ENCODE assay signal across 21 mouse cellular contexts in genomic region chr2:164813557-164813956, GRCm38 (mm10). TPM values are rescaled to one million over a fixed set of nuclear protein-coding genes. Genes with fewer than 3 reads are reported as not detected.
"Had no signal": no experiment of that assay in that cellular context is flagged by ENCODE, and none has a peak within 500 bp of the region (broad histone marks: within the 10 kb centered on the region; RNA-seq: fewer than 3 reads in every experiment).

No protein-coding gene starts in this region.

- H3K4me1 ChIP-seq: midbrain, embryonic 12.5 days; midbrain, embryonic 15.5 days; neural tube, embryonic 12.5 days had no signal

- H3K27ac ChIP-seq: liver, embryonic 14.5 days; lung, embryonic 15.5 days; macrophage; midbrain, embryonic 12.5 days; midbrain, embryonic 15.5 days; neural tube, embryonic 12.5 days; stomach, embryonic 15.5 days; stomach, postnatal 0 days had no signal

- H3K4me3 ChIP-seq: lung, embryonic 15.5 days; megakaryocyte, embryonic 14.5 days; midbrain, embryonic 12.5 days; midbrain, embryonic 15.5 days; neural tube, embryonic 12.5 days; stomach, embryonic 15.5 days had no signal

- H3K36me3 ChIP-seq: lung, embryonic 15.5 days had no signal

- H3K27me3 ChIP-seq: lung, embryonic 15.5 days; megakaryocyte, embryonic 14.5 days; midbrain, embryonic 12.5 days; midbrain, embryonic 15.5 days; neural tube, embryonic 12.5 days; stomach, embryonic 15.5 days had no signal

- ATAC-seq: lung, postnatal 0 days; midbrain, embryonic 15.5 days had no signal

- H3K9me3 ChIP-seq: lung, embryonic 15.5 days; megakaryocyte, embryonic 14.5 days; midbrain, embryonic 12.5 days; midbrain, embryonic 15.5 days; neural tube, embryonic 12.5 days; stomach, embryonic 15.5 days had no signal

- H3K9ac ChIP-seq: liver, embryonic 14.5 days; lung, embryonic 15.5 days; midbrain, embryonic 12.5 days; midbrain, embryonic 15.5 days; neural tube, embryonic 12.5 days; stomach, embryonic 15.5 days had no signal

- H3K4me2 ChIP-seq: lung, embryonic 15.5 days; midbrain, embryonic 12.5 days; midbrain, embryonic 15.5 days; neural tube, embryonic 12.5 days; stomach, embryonic 15.5 days had no signal

- DNase-seq: lung, adult 2 months; lung, postnatal 14 days; lung, postnatal 36 days; right cerebral cortex, postnatal 14 days; spleen, adult 18-20 months; thymus, adult 2 months; thymus, postnatal 25 days; thymus, postnatal 4 days had no signal

RNA-seq across cellular contexts. Expression of gene Spata25, which starts 14.8 kb away (rescaled TPM):
- polyA plus RNA-seq: liver, embryonic 14.5 days; liver, embryonic 16.5 days; lung, embryonic 15.5 days; lung, postnatal 0 days; macrophage; midbrain, embryonic 15.5 days; midbrain, postnatal 0 days; neural tube, embryonic 12.5 days; stomach, embryonic 15.5 days; stomach, postnatal 0 days; urinary bladder, adult 2 months had no signal
